In genomic region chr9:111245546-111245945, GRCm38 (mm10) we compare ENCODE assay signal across 12 mouse cellular contexts.
"Had no signal": no experiment of that assay in that cellular context is flagged by ENCODE, and none has a peak within 500 bp of the region (broad histone marks: within the 10 kb centered on the region; RNA-seq: fewer than 3 reads in every experiment).

No protein-coding gene starts in this region.

- H3K4me2 ChIP-seq: limb, embryonic 13.5 days; midbrain, embryonic 12.5 days; neural tube, embryonic 15.5 days had no signal

- H3K4me1 ChIP-seq: limb, embryonic 13.5 days; midbrain, embryonic 12.5 days; neural tube, embryonic 15.5 days had no signal

- H3K4me3 ChIP-seq: limb, embryonic 13.5 days; midbrain, embryonic 12.5 days; myocyte; neural tube, embryonic 15.5 days had no signal

- H3K9ac ChIP-seq: limb, embryonic 13.5 days; liver, embryonic 14.5 days; midbrain, embryonic 12.5 days; neural tube, embryonic 15.5 days had no signal

- H3K9me3 ChIP-seq: limb, embryonic 13.5 days; midbrain, embryonic 12.5 days; neural tube, embryonic 15.5 days had no signal

- H3K27me3 ChIP-seq: limb, embryonic 13.5 days; midbrain, embryonic 12.5 days; neural tube, embryonic 15.5 days had no signal

- H3K27ac ChIP-seq: limb, embryonic 13.5 days; liver, embryonic 14.5 days; midbrain, embryonic 12.5 days; neural tube, embryonic 15.5 days had no signal

- DNase-seq: kidney, postnatal 10 days; kidney, postnatal 4 days; lung, adult 18-20 months; right cerebral cortex, postnatal 4 days; spleen, adult 18-20 months; thymus, adult 2 months; thymus, postnatal 25 days had no signal
